Mouse (Mus musculus) cortical plate, adult 2 months (tissue): ENCODE measurements around the gene Smarcc2. TPM values are rescaled to one million over a fixed set of nuclear protein-coding genes. Genes with fewer than 3 reads are reported as not detected.
A peak's percentile ranks its signal among the peaks of the same experiment; 100 is the strongest.
"Not testable (repeated sequence)": the region's sequence is repeated elsewhere in the genome, so short reads cannot be mapped to it uniquely, and the experiment has no call there.

ENCODE experiments used
- H3K27ac ChIP-seq: fragments of 200-500 bp; 2 replicates; pipeline ENCODE4 v1.5.1; 2012; ENCODE audit warnings: low read length, control low read depth, inconsistent platforms; ENCODE audit not compliant: insufficient read depth
- H3K4me1 ChIP-seq: fragments of 200-500 bp; 2 replicates; pipeline ENCODE4 v1.6.1; 2011; ENCODE audit warnings: low read length; ENCODE audit not compliant: control insufficient read depth, insufficient read depth
- H3K4me3 ChIP-seq: fragments of 200-500 bp; 2 replicates; pipeline ENCODE4 v1.5.1; 2011; ENCODE audit warnings: mild to moderate bottlenecking, low read length, control low read depth; ENCODE audit not compliant: insufficient read depth
- CTCF ChIP-seq: fragments of 200-500 bp; IDR thresholded peaks from 2 replicates; pipeline ENCODE4 v1.5.1; 2011; ENCODE audit warnings: mild to moderate bottlenecking, control low read depth, low read length; ENCODE audit not compliant: insufficient read depth; ENCODE audit errors: extremely low read depth
- POLR2A ChIP-seq: fragments of 200-500 bp; IDR thresholded peaks from 2 replicates; pipeline ENCODE4 v1.6.1; 2011; ENCODE audit warnings: mild to moderate bottlenecking, low read length, control low read depth; ENCODE audit not compliant: insufficient read depth; ENCODE audit errors: extremely low read depth
- polyA plus RNA-seq: library from polyadenylated mRNA; depleted of rRNA; stranded (reverse); fragments of >200 nt; gene quantifications from 2 replicates; pipeline ENCODE4 v1.2.3, GENCODE M21; 2012

Gene Smarcc2
- polyA plus RNA-seq, 1 experiment, result 209 TPM

DNA sequence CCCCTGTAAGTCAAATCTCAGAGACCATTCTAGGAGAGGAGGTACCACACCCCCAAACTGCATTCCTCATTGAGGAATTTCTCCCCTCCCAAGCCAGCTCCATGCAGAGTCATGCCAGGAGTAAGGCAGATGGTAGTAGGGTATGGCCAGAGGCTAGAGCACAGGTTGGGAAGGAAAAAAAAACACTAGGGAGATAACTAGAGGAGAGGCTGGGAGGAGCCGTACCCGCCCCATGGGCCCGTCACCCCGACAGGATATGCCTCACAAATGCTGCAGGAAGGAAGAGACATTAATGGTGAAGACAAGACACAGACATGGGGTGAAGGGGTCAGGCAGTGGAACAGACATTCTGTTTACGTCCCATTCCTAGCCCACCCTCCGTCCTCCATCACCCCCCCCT, 32.4 kb downstream of the Smarcc2 start:
- Histone ChIP-seq H3K4me3 (peak overlapping the region; percentile 76), H3K27ac (no peak overlapping the region), H3K4me1 (peaks cover 2% of the 10 kb centered on the region)
- no peak for TF ChIP-seq POLR2A
- no peak for TF ChIP-seq CTCF

DNA sequence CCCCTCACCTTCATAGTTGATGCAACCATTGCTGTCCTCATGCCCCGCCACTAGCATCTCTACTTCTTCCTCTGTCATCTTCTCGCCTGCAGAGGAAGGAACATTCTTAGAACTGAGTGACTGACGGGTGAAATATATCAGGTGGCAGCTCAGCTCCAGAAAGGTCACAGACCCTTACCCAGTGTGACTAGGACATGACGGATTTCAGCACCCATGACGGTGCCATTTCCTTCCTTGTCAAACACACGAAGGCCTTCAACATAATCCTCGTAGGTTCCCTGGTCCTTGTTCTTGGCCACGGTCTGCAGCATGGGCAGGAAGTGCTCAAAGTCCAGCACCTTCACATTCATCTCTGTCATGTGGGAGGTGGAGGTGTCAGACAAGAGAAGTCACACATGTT, 33.0 kb downstream of the Smarcc2 start:
- H3K4me3 ChIP-seq, result peak overlapping the region; percentile 76
- H3K27ac ChIP-seq, H3K4me1 ChIP-seq: not testable (repeated sequence)

DNA sequence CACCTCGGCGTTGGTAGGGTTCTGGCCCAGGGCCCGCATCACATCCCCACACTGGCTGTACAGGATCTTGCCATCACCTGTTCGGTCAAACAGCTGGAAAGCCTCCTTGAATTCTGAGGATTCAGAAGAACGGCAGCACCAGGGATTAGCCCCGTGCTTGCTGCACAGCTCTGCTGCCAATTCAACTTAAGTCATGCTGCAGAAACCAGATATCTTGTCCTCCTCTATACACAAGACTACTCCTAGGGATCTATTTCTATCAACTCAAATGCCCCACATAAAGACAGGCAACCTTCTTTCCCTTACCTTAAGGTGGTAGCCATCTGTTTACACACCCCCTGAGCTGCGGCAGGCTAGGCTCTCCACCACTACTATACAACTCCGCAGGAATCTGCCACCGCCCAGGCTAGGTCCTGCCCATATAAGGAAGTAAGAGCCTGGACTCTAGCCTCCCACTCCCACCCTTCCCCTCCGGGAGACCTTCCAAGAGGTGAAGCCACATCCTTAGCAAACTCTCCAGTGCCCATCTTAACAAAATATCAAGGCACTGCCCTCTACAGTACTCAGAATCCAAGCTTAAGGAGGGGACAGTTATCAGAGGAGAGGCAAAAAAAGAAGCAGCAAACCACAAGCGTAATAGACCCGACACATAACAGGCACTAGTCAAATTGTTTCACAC, 33.7 kb downstream of the Smarcc2 start:
- TF ChIP-seq POLR2A (0 out of 2 replicates have a peak, but pooled peaks have one; percentile 6), CTCF (no peak)
- peak overlapping the region; percentile 51 for H3K27ac ChIP-seq
- peaks cover 2% of the 10 kb centered on the region for H3K4me1 ChIP-seq
- H3K4me3 ChIP-seq, result peak overlapping the region; percentile 76

DNA sequence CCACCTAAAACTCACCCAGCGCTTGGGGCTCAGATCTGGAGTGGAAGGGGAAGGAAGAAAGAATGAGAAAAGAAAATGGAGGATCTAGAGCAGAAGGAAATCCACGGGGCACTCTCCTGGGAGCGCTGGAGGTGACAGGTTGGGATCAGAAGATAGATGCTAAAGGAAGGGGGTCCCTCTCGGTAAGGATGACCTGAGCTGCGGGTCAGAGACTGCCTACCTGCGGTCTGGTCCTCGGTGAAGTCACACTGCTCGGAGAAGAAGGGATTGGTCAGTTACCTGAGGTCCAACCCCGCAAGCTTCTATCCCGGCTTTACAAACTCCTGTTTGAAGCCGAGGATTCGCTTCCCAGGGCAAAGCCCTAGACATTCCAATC, 34.3 kb downstream of the Smarcc2 start:
- H3K4me3 ChIP-seq, result peak overlapping the region; percentile 76
- H3K27ac ChIP-seq, result peak overlapping the region; percentile 51
- no peak for TF ChIP-seq POLR2A
- no peak for TF ChIP-seq CTCF
- peaks cover 2% of the 10 kb centered on the region for H3K4me1 ChIP-seq

DNA sequence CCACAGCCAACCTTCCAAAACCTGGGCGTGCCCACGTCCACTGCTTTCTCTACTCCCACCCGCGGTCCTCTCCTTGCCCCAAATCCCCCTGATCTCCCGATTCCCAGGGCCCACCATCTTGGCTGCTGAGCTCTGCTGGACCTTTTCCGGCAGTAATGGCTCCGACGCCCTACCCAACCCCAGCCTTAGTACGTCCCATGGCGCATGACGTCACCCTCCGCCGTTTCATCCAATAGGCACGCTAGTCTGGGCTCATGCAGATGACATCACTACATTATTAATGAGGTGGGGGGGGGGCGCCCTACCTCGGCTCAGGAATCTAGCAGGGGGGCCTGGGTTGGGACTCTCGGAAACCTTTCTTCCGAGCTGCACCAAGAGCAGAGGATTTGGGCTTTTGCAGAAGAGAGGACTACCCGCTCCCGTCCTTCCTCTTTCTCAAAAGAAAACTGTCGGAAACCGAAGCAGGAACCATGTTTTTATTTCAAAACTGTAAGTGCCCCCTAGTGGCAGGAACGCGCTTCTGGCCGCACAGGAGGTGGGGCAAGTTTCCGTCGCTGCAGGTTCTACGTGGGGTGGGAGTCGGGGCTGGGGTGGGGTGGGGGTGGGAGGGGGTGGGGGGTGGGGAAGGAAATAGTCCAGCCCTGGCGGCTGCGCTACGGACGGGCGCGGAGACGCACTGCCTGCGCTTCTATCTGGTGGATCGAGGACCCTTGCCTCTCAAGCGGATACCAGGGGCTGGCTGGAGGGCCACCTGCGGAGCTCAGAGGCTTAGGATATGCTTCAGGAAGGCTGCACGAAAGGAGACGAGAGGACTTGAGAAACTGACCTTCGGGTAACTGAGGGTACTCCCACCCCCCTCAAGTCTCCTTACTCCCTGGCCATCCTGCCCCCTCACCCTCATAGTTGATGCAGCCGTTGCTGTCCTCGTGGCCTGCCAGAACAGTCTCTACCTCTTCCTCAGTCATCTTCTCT, 34.9 kb downstream of the Smarcc2 start, which contains the start of gene Myl6:
Myl6 (minus strand) TSS at position 451 of the 972 bp plus-strand sequence.
- Histone ChIP-seq H3K4me1 (peaks cover 2% of the 10 kb centered on the region), H3K27ac (peak within 1 kb of the TSS; percentile 88), H3K4me3 (peak within 1 kb of the TSS; percentile 76)
- TF ChIP-seq POLR2A, result peak; percentile 100
- TF ChIP-seq CTCF, result peak; percentile 59

DNA sequence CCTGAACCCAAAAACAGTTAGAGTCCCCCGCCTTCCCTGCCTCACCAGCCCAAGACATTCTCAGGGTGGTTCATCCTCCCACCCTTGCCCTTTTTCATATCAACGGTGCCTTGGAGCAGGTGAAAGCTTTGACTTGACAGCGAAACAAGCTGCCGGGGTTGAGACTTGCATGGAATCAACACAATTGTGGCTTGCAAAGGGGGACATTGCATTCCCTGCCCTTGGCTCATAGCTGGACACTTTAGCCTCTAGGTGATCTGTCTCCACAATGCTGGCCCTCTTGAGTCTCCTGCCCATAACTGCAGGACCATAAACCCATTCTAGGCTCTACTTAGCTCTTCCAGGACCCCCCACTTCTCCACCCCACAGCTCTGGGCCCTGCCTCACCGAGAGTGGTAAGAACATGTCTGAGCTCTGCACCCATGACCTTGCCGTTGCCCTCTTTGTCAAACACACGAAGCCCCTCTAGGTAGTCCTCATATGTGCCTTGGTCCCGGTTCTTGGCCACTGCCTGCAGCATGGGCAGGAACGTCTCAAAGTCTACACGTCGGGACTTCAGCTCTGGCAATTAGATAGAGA, 35.7 kb downstream of the Smarcc2 start:
- H3K4me3 ChIP-seq, result peak overlapping the region; percentile 76
- no peak for TF ChIP-seq CTCF
- TF ChIP-seq POLR2A, result no peak
- peak overlapping the region; percentile 88 for H3K27ac ChIP-seq
- peaks cover 2% of the 10 kb centered on the region for H3K4me1 ChIP-seq

DNA sequence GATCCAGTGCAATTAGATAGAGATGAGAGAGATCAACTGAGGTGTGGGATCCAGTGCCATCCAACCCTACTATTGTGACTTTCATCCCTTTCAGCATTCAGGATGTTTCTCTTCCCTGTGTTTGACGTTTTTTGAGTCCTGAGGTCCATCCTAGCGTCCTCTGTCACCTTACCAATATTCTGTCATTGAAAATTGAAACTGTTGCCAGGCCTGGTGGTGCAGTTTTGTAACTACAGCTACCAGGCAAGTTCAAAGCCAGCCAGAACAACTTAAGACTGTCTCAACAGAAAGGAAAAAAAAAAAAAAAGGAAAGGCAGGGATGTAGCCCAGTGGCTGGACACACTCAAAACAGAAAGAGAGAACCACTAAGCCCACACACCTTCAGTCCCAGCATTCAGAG, 36.2 kb downstream of the Smarcc2 start:
- TF ChIP-seq CTCF, result 0 out of 2 replicates have a peak, but pooled peaks have one; percentile 7
- TF ChIP-seq POLR2A, result no peak
- H3K4me3 ChIP-seq, result peak overlapping the region; percentile 76; the same call in 1 of the 2 replicates
- peak overlapping the region; percentile 88 for H3K27ac ChIP-seq
- H3K4me1 ChIP-seq, result peaks cover 2% of the 10 kb centered on the region; the same call in 1 of the 2 replicates

DNA sequence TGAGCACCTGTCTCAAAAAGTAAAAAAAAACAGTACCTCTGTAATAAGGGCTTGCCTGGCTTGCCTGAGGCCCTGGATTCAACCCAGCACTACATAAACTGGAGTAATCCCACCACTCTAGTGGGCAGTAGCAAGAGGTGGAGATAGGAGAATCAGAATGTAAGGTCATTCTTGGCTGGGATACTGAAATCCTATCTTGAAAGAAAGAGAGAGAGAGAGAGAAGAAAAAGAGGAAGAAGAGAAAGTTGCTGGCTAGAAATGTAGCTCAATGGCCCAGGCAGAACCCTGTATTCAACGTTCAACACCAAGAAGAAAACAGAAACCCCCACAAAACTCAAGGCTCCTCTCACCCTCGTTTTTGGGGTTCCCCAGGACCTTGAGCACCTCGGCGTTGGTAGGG, 36.9 kb downstream of the Smarcc2 start:
- no peak overlapping the region for H3K4me3 ChIP-seq
- H3K27ac ChIP-seq, result no peak overlapping the region
- peaks cover 2% of the 10 kb centered on the region; the same call in 1 of the 2 replicates for H3K4me1 ChIP-seq
- TF ChIP-seq POLR2A (no peak), CTCF (no peak)

DNA sequence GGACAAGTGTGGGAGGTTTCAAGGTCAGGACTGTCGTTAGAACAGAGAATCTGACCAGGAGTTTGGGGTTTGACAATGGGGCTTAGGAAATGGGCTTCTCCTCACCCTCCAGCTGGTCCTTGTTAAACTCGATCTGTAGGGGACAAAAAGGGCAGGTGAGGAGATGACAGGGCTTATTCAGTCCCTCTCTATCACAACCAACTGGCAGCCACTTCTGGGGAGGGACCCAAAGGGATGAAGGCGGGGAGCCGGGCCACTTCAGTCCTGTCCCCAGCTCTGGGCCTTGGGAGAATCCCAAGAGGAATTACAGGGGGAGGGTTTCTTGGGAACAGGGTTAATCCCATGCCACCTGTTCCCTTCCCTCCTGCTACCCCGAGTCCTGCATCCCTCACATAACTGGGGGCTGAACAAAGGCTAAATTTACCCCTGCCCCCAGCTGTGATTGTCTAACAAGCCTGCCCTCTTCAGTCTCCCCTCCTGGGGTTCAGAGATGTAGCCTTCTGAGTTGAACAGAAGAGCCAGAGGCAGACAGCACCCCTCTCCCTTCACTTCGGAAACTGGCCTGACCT, 37.5 kb downstream of the Smarcc2 start:
- peaks cover 2% of the 10 kb centered on the region; the same call in 1 of the 2 replicates for H3K4me1 ChIP-seq
- H3K4me3 ChIP-seq, result no peak overlapping the region
- no peak overlapping the region for H3K27ac ChIP-seq
- no peak for TF ChIP-seq CTCF
- TF ChIP-seq POLR2A, result no peak
